Mouse (Mus musculus): Measurements from ENCODE around the gene Xylt1.

The Xylt1 gene

DNA sequence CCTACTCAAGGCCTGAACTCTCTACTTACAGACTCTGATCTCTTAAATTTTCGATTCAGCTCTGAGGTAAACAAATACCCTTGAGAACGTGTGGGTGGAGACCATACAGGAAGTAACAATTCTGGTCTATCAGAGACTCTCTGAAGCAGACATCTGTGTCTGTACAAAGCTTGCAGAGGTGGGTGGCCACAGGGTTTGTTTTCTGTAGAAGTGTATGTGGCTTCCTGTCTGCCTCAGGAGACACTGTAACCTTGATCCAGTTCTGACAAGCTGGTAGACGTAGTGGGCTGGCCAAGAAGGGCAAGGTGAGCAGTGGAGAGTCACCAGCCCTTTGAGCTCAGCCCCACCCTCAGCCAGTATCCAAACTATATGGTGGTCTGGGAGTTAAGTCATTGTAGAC is 233.0 kb downstream of the Xylt1 start:
- DNase-seq (ENCODE audit: low spot score in 2 of 2): peak; percentile 37 to 73

DNA sequence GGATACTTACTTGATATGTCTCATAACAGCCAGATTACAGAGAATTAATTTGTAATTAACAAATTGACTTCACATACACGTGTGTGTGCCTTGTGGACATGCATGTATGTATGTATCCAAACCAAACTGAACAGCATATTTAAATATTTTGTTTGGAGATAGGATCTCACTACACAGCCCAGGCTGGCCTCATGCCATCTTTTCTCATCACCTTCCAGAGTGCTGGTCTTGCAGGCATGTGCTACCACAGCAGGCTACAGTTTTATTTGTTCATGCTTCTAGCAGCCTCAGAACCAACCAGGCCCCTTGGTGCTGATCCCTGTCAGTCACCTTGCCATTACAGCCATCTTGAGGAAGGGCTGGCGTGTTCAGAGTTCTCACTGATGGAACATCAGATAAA is 233.6 kb downstream of the Xylt1 start:
- DNase-seq (ENCODE audit: low spot score in 2 of 2): no peak

- no peak for DNase-seq (ENCODE audit: low spot score in 2 of 2)
These were observed 234.1 kb downstream of the Xylt1 start for GRCm38 (mm10) chr7:117614851-117615250.

DNA sequence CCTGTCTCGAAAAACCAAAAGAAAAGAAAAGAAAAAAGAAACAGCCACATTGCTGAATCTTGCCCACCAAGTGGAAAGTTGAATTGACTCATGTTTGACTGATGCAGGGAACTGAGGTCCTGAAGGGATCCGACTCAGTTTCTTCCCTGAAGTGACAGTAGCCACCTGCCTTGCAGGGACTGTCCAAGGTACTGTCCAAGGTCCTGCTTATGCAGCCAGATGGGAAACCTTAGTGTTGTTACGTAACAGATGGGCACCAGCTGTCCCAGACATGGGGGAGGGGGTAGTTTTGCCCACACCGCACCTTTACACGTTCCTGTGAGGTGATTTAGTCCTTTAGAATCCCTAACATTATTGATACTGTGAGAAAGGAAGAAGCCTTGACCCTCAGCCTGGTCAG is 235.5 kb downstream of the Xylt1 start:
- DNase-seq (ENCODE audit: low spot score in 2 of 2): no peak

DNA sequence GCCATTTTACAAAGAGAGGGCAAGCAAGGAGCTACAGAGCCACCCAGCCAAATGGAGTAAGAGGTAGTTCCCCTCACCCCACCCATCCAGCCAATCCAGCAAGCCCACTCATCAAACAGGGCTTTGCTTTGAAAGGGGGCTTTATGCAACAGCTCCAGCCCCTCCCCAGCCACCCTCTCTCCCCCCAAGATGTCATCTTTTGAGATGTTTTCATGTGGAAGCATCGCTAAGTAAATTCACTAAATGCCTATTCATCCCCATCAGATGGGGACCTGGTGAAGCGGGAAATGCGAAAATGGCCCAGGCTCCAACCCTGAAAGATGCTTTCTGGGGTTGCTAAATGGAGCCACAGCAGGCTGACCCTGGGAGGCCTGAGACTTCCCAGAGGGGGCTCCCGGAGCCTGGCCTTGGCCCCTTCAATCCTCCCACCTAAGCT is 238.0 kb downstream of the Xylt1 start:
- no peak for DNase-seq (ENCODE audit: low spot score in 2 of 2)

- no peak for DNase-seq (ENCODE audit: low spot score in 2 of 2)
These were observed 240.8 kb downstream of the Xylt1 start for GRCm38 (mm10) chr7:117621566-117621965.

- DNase-seq (ENCODE audit: low spot score in 2 of 2): peak in 1 of 2 experiments; percentile 62
These were observed 242.0 kb downstream of the Xylt1 start for GRCm38 (mm10) chr7:117622769-117623168.

DNA sequence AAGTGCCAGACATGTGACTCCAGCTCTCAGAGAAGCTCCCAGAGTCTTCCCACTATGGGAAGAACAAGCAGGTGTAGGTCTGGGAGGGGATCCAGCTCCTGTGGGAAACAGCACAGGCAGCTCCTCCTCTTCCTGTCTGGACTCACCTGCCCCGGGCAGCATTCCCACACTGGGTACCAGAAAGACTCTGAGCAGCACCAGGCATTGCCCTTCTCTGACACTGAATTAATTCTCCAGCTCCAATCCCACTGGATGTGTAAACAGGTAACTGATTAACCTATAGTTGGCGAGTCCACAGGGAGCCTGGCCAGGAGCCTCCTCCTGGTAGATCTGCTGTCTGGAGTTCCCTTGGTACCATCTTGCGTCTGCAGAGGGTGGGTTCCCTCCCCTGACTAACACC is 248.0 kb downstream of the Xylt1 start:
- DNase-seq (ENCODE audit: low spot score in 2 of 2): no peak

DNA sequence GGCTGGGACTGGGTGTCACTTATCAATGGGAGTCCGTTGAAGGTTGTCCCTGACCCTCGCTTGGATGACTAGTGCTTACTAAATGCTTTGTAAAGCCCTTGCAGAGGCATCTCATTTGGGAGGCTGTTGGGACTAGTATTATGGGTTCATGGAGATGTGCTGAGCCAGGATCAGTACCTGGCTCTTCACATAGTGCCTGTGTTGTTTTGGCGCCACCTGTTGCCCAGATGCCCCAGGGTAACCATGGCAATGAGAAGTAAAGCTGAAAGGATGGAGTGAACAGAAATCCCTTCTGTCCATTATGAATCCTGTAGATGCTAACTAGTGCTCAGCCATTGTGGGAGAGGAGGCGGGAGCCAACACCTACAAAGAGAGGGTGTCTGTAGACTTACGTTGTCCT is 249.9 kb downstream of the Xylt1 start:
- DNase-seq (ENCODE audit: low spot score in 2 of 2): peak in 1 of 2 experiments; percentile 27

GRCm38 (mm10) chr7:117635584-117635983 is 254.8 kb downstream of the Xylt1 start:
- DNase-seq (ENCODE audit: low spot score in 2 of 2): no peak

DNA sequence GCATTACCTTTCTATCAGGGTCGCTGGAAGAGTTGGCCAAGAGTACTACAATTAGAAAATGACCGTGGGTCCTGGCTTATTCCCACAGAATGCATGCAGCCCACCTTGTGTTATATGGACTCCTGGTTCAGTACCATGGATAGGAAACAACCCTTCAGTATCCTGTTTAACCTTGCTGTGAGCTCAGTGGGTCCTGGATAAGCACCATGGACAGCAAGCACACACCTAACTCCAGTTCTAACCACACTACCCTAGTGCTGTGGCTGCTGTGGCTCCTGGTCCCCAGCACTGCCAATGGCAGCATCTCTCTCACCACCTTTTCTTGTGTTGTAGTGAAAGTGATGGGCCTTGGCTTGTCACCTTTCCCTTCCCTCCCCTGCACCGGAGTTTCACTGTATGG is 255.9 kb downstream of the Xylt1 start:
- no peak for DNase-seq (ENCODE audit: low spot score in 2 of 2)

- no peak for DNase-seq (ENCODE audit: low spot score in 2 of 2)
These were observed 257.2 kb downstream of the Xylt1 start for GRCm38 (mm10) chr7:117637997-117638396.

GRCm38 (mm10) chr7:117652637-117653036 is 271.9 kb downstream of the Xylt1 start:
- DNase-seq (ENCODE audit: low spot score in 2 of 2): no peak

DNA sequence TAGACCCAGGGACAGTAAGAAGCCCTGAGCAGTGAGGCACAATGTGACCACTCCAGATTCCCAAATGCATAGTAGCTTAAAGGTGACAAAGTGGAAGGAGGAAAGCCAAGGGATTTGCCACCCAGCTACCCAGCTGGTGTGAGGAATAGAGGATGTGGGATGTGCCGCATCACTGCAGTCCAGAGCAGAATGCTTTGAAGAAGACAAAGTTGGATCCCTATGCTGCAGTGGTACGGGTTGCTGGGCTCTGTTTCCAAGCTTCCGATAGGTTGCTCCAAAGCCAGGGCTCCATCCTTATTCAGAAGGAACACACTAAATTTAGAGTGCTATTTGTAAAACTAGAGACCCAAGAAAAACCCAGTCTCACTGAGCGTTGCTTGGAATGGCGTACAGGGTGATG is 275.0 kb downstream of the Xylt1 start:
- no peak for DNase-seq (ENCODE audit: low spot score in 2 of 2)

DNA sequence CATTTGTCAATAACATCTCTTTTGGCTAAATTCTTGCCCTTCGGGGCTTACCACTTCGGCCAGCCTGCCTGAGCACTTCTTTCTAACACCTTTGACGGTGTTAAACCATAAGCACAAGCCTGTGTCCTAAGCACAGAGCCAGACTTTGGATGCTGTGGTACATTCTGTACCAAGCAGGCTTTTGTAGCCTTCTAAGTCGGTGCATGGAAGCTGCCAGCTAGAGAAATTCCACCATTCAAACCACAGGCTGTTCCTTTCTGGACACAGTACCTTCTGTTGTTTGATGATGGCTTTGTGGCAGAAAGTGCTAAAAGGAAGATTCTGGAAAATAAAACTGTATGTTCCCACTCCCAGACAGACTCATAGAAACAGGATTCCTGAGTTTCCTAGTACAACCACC is 277.4 kb downstream of the Xylt1 start:
- DNase-seq (ENCODE audit: low spot score in 2 of 2): no peak

DNA sequence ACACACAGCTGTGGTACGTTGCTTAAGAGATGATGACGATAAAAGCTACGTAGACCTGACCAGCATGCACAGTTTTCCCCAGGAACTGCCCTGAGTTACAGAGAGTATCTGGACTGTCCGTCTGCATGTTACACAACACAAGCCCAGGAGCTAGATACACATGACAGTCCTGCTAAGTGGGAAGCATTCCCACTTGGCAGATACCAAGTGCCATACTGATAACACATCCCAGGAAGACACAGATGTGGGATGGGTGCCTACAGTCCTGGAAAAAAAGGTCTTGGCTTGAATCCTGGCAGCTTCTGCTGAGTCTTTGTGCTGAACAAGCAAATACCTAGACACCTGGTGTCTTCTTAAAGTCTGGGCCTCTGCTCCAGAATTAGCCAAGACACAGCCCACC is 278.0 kb downstream of the Xylt1 start:
- DNase-seq (ENCODE audit: low spot score in 2 of 2): no peak

- DNase-seq (ENCODE audit: low spot score in 2 of 2): no peak
These were observed 286.5 kb downstream of the Xylt1 start for GRCm38 (mm10) chr7:117667286-117667685.

GRCm38 (mm10) chr7:117668226-117668625 is 287.4 kb downstream of the Xylt1 start:
- DNase-seq (ENCODE audit: low spot score in 2 of 2): no peak

GRCm38 (mm10) chr7:117672121-117672591 is 291.4 kb downstream of the Xylt1 start:
- no peak for DNase-seq (ENCODE audit: low spot score in 2 of 2)

GRCm38 (mm10) chr7:117686120-117686996 is 305.6 kb downstream of the Xylt1 start:
- no peak for DNase-seq (ENCODE audit: low spot score in 2 of 2)

DNA sequence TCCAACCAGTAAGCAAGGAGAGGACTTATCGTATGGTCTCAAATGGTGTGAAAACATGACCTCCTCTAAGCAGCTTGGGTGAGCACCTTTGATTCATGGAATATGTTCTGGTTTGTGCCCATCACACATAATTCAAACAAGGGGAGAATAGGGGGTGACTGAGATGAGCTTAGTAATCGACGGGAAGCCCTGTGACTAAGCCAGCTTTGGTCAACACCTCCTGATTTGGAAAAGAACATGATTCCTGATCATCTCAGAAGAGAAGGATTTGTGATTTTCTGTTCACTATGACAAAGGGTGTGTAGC is 306.2 kb downstream of the Xylt1 start:
- DNase-seq (ENCODE audit: low spot score in 2 of 2): no peak

DNA sequence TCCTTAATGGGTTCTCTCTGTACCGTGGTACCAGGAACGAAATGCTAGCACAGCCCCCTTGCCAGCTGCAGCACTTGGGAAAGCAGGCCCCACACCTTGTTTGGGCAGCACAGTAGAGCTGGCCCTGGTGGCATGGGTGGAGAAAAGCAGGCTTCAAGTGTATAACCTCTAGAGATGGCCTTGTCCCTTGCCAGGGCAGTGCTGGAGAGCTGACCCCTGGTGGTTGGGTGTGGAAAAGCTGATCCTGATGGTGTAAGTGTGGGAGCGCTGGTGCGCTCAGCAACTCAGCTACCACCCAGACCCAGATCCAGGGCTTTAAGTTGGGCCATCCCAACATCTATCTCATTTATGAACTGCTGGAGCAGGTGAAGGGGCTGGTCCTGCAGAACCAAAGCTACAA is 314.8 kb downstream of the Xylt1 start:
- no peak for DNase-seq (ENCODE audit: low spot score in 2 of 2)

- DNase-seq (ENCODE audit: low spot score in 2 of 2): no peak
These were observed 316.9 kb downstream of the Xylt1 start for GRCm38 (mm10) chr7:117697681-117698080.

Measured in natural killer cell, adult 2 months (primary cell).